ENCODE assay signal across 8 mouse cellular contexts in genomic region chr5:127616884-127617635, GRCm38 (mm10). TPM values are rescaled to one million over a fixed set of nuclear protein-coding genes. Genes with fewer than 3 reads are reported as not detected.
A peak's percentile ranks its signal among the peaks of the same experiment; 100 is the strongest.
DNase-seq lines count a peak whose midpoint lies in the region; ATAC-seq lines count a peak whose summit lies in the region.

No protein-coding gene starts in this region.

- H3K4me3 ChIP-seq in forebrain, embryonic 14.5 days (ENCODE audit: low read depth, low read length), result peak overlapping the region; percentile 99
- H3K4me3 ChIP-seq in neural tube, embryonic 15.5 days (replicated peaks), result peak overlapping the region; percentile 100

- H3K27ac ChIP-seq in forebrain, embryonic 14.5 days (ENCODE audit: low read depth, low read length), result peak overlapping the region; percentile 79; the same call in 1 of the 2 replicates
- peak overlapping the region; percentile 88 for H3K27ac ChIP-seq in neural tube, embryonic 15.5 days (replicated peaks)

- WGBS in forebrain, embryonic 14.5 days, result under 1% methylated on average over 71 of the region's 91 CpGs
- under 1% methylated on average over 74 of the region's 91 CpGs for WGBS in neural tube, embryonic 15.5 days

- intact Hi-C loops in heart, postnatal 14 days (cut with DNase I), result no loop called here

- H3K9ac ChIP-seq in forebrain, embryonic 14.5 days (ENCODE audit: low read length), result peak overlapping the region; percentile 98
- H3K9ac ChIP-seq in neural tube, embryonic 15.5 days (replicated peaks), result peak overlapping the region; percentile 99

- peak; percentile 96 for DNase-seq in ES-CJ7 (ENCODE audit: low read depth, low spot score)
- DNase-seq in cerebellum, adult 11 months, result peak; percentile 98
- DNase-seq in forebrain, embryonic 14.5 days (ENCODE audit: low spot score), result peak; percentile 98
- peak; percentile 98 to 99 for DNase-seq in heart, postnatal 14 days
- DNase-seq in layer of hippocampus, adult 11-12 months (ENCODE audit: low spot score), result peak; percentile 99
- DNase-seq in lung, adult 18-20 months, result peak; percentile 98
- peak; percentile 99 for DNase-seq in testis, postnatal 14 days (ENCODE audit: low spot score)

- peak overlapping the region; percentile 96 for H3K4me2 ChIP-seq in forebrain, embryonic 14.5 days (ENCODE audit: low read length)
- H3K4me2 ChIP-seq in neural tube, embryonic 15.5 days, result peak overlapping the region; percentile 95

- no peaks in the 10 kb centered on the region for H3K36me3 ChIP-seq in forebrain, embryonic 14.5 days (ENCODE audit: control insufficient read depth, insufficient read depth, low read length)
- H3K36me3 ChIP-seq in neural tube, embryonic 15.5 days, result no peaks in the 10 kb centered on the region

- peak; percentile 95 for ATAC-seq in forebrain, embryonic 14.5 days
- peak; percentile 95 for ATAC-seq in neural tube, embryonic 15.5 days (ENCODE audit: low FRiP score)

- no peaks in the 10 kb centered on the region for H3K9me3 ChIP-seq in forebrain, embryonic 14.5 days (replicated peaks; ENCODE audit: control insufficient read depth, low read length)
- no peaks in the 10 kb centered on the region for H3K9me3 ChIP-seq in neural tube, embryonic 15.5 days (replicated peaks)

- H3K4me1 ChIP-seq in forebrain, embryonic 14.5 days (ENCODE audit: control insufficient read depth, insufficient read depth, low read length), result peaks cover 20% of the 10 kb centered on the region
- H3K4me1 ChIP-seq in neural tube, embryonic 15.5 days, result peaks cover 34% of the 10 kb centered on the region

- H3K27me3 ChIP-seq in forebrain, embryonic 14.5 days (replicated peaks; ENCODE audit: control insufficient read depth, insufficient read depth, low read length), result no peaks in the 10 kb centered on the region
- H3K27me3 ChIP-seq in neural tube, embryonic 15.5 days (replicated peaks), result no peaks in the 10 kb centered on the region

RNA-seq across cellular contexts. Expression of gene Glt1d1, which starts 15.0 kb away (rescaled TPM):
- polyA plus RNA-seq in forebrain, embryonic 14.5 days (2014; fragmentation: Nextera tagmentation; extraction: Ambion mirVana), result 1.1 and 1.5 TPM in 2 replicates
- total RNA-seq in heart, postnatal 14 days (2021), result not detected
- 1.4 and 1.8 TPM in 2 replicates for polyA plus RNA-seq in neural tube, embryonic 15.5 days (2015; fragmentation: Nextera tagmentation; extraction: Ambion mirVana)

RNA-seq across cellular contexts. Expression of gene Slc15a4, which starts 15.6 kb away (rescaled TPM):
- 18.2 and 26.3 TPM in 2 replicates for polyA plus RNA-seq in forebrain, embryonic 14.5 days (2014; fragmentation: Nextera tagmentation; extraction: Ambion mirVana)
- 10 to 100 TPM; 11.1 to 15.5 TPM for total RNA-seq in heart, postnatal 14 days (2021)
- 25.9 and 29.1 TPM in 2 replicates for polyA plus RNA-seq in neural tube, embryonic 15.5 days (2015; fragmentation: Nextera tagmentation; extraction: Ambion mirVana)

Comparison
In these comparisons a context has a peak if more than half of its experiments do, and no peak if none do; other contexts are left out.
1. Peak in every context shown above with its lines: DNase-seq, ATAC-seq, H3K4me3 ChIP-seq and H3K27ac ChIP-seq.